Mouse (Mus musculus) cortical plate, adult 2 months (tissue): ENCODE measurements around the gene Rgr. TPM values are rescaled to one million over a fixed set of nuclear protein-coding genes. Genes with fewer than 3 reads are reported as not detected.
"Not testable (repeated sequence)": the region's sequence is repeated elsewhere in the genome, so short reads cannot be mapped to it uniquely, and the experiment has no call there.

Experiments used
- H3K27ac ChIP-seq: fragments of 200-500 bp; 2 replicates; pipeline ENCODE4 v1.5.1; 2012; ENCODE audit warnings: low read length, control low read depth, inconsistent platforms; ENCODE audit not compliant: insufficient read depth
- H3K4me1 ChIP-seq: fragments of 200-500 bp; 2 replicates; pipeline ENCODE4 v1.6.1; 2011; ENCODE audit warnings: low read length; ENCODE audit not compliant: control insufficient read depth, insufficient read depth
- H3K4me3 ChIP-seq: fragments of 200-500 bp; 2 replicates; pipeline ENCODE4 v1.5.1; 2011; ENCODE audit warnings: mild to moderate bottlenecking, low read length, control low read depth; ENCODE audit not compliant: insufficient read depth
- CTCF ChIP-seq: fragments of 200-500 bp; IDR thresholded peaks from 2 replicates; pipeline ENCODE4 v1.5.1; 2011; ENCODE audit warnings: mild to moderate bottlenecking, control low read depth, low read length; ENCODE audit not compliant: insufficient read depth; ENCODE audit errors: extremely low read depth
- POLR2A ChIP-seq: fragments of 200-500 bp; IDR thresholded peaks from 2 replicates; pipeline ENCODE4 v1.6.1; 2011; ENCODE audit warnings: mild to moderate bottlenecking, low read length, control low read depth; ENCODE audit not compliant: insufficient read depth; ENCODE audit errors: extremely low read depth
- polyA plus RNA-seq: library from polyadenylated mRNA; depleted of rRNA; stranded (reverse); fragments of >200 nt; gene quantifications from 2 replicates; pipeline ENCODE4 v1.2.3, GENCODE M21; 2012; rRNA removed

Rgr gene
- polyA plus RNA-seq, 1 experiment, result not detected

GRCm38 (mm10) chr14:37005865-37006264 is 42.9 kb downstream of the Rgr start:
- Histone ChIP-seq H3K4me3 (no peak overlapping the region), H3K27ac (no peak overlapping the region), H3K4me1 (no peaks in the 10 kb centered on the region; the same call in 1 of the 2 replicates)
- no peak for TF ChIP-seq CTCF
- TF ChIP-seq POLR2A, result no peak

GRCm38 (mm10) chr14:37003431-37004095 is 45.2 kb downstream of the Rgr start:
- Histone ChIP-seq H3K4me1 (no peaks in the 10 kb centered on the region; the same call in 1 of the 2 replicates), H3K27ac (no peak overlapping the region), H3K4me3 (no peak overlapping the region)
- TF ChIP-seq CTCF (no peak), POLR2A (no peak)

- no peak overlapping the region for H3K4me3 ChIP-seq
- no peaks in the 10 kb centered on the region; the same call in 1 of the 2 replicates for H3K4me1 ChIP-seq
- H3K27ac ChIP-seq, result no peak overlapping the region
- TF ChIP-seq CTCF, result no peak
- no peak for TF ChIP-seq POLR2A
Observed at GRCm38 (mm10) chr14:37002852-37003251, 45.9 kb downstream of the Rgr start.

- not testable (repeated sequence) for H3K4me1 ChIP-seq, H3K4me3 ChIP-seq, H3K27ac ChIP-seq
Observed at GRCm38 (mm10) chr14:37000780-37001179, 48.0 kb downstream of the Rgr start.

GRCm38 (mm10) chr14:36989784-36990183 is 59.0 kb downstream of the Rgr start:
- Histone ChIP-seq H3K27ac (no peak overlapping the region), H3K4me1 (no peaks in the 10 kb centered on the region), H3K4me3 (no peak overlapping the region)
- TF ChIP-seq CTCF (no peak), POLR2A (no peak)

GRCm38 (mm10) chr14:36985693-36986092 is 63.1 kb downstream of the Rgr start:
- no peaks in the 10 kb centered on the region for H3K4me1 ChIP-seq
- no peak overlapping the region for H3K27ac ChIP-seq
- no peak for TF ChIP-seq POLR2A
- TF ChIP-seq CTCF, result no peak
- H3K4me3 ChIP-seq, result no peak overlapping the region

Other genes with a start within 250 kb of the Rgr start
- 50.5 and 52.3 TPM in 2 replicates for gene Ccser2, start 80.2 kb downstream of the Rgr start, polyA plus RNA-seq
- gene Lrit1, start 5.9 kb upstream of the Rgr start, polyA plus RNA-seq, result not detected in 2 replicates
- not detected in 2 replicates for gene Lrit2, start 19.0 kb upstream of the Rgr start, polyA plus RNA-seq
- 1.6 and 1.8 TPM in 2 replicates for gene Cdhr1, start 49.4 kb upstream of the Rgr start, polyA plus RNA-seq
- 0.91 and 1.0 TPM in 2 replicates for gene 2610528A11Rik, start 65.1 kb upstream of the Rgr start, polyA plus RNA-seq
- gene Ghitm, start 86.3 kb upstream of the Rgr start, polyA plus RNA-seq, result 305 and 312 TPM in 2 replicates